Mouse (Mus musculus) cerebellum, adult 2 months (tissue): ENCODE measurements at regions not wholly inside any gene's neighbourhood (a gene's known extent, or its start where the extent isn't known, plus 50 kb on each side); places are given as distances from the start of the nearest gene placed in this dataset.

Experiments used
- CTCF ChIP-seq: fragments of 200-500 bp; IDR thresholded peaks from 2 replicates; pipeline ENCODE4 v1.5.1; 2011; ENCODE audit warnings: low read depth, mild to moderate bottlenecking, control low read depth, low read length, moderate library complexity, borderline replicate concordance; ENCODE audit not compliant: insufficient read depth
- POLR2A ChIP-seq: fragments of 200-500 bp; IDR thresholded peaks from 2 replicates; pipeline ENCODE4 v1.6.1; 2011; ENCODE audit warnings: low read length, control low read depth, borderline replicate concordance; ENCODE audit not compliant: insufficient read depth

DNA sequence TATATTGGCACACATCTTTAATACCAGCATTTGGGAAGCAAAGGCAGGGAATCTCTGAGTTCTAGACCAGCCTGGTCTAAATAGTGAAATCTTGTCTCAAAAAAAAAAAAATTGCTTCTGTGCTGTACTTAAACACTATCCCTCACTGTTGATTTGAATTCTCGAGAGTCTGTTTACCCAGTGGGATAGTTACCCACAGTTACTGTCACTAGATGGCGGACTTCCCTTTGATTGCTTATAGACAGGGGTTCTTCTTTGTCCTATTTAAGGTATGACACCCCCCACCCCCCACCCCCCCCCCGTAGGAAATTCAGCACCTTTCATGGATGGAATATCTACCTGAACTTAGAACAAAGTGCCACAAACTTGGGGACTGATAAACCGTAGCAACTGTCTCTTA lies 242.1 kb upstream of the Jun start:
- TF ChIP-seq CTCF (no peak), POLR2A (no peak)
